Mouse (Mus musculus): ENCODE measurements around the gene Ephb1. TPM values are rescaled to one million over a fixed set of nuclear protein-coding genes. Genes with fewer than 3 reads are reported as not detected.

Ephb1 gene
- polyA plus RNA-seq, 1 experiment, result not detected

DNA sequence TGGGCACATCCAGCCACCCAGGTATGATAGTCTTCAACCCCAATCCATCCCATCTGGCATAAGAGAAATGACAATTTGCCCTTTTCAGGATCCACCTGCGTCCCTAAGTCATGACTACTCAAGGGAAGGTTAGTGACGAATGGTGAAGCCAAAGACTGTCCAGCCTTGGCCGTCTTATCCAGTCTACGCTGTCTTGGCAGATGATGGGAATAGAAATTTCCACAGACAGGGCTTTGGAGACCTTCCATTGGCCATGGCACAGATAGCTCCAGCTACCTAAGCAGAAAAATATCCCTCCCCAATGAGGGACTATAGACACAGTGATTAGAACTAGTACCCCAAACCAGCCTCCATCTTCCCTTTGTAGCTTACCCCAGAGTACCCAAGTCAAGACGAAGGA, 98.1 kb downstream of the Ephb1 start:
- H3K4me3 ChIP-seq (ENCODE audit: insufficient read depth, low read depth, low read length), result no peak overlapping the region
- no peaks in the 10 kb centered on the region for H3K4me1 ChIP-seq (ENCODE audit: control insufficient read depth, insufficient read depth, insufficient read length, low read length)
- no peak overlapping the region for H3K27ac ChIP-seq (replicated peaks; ENCODE audit: low read depth, low read length)

DNA sequence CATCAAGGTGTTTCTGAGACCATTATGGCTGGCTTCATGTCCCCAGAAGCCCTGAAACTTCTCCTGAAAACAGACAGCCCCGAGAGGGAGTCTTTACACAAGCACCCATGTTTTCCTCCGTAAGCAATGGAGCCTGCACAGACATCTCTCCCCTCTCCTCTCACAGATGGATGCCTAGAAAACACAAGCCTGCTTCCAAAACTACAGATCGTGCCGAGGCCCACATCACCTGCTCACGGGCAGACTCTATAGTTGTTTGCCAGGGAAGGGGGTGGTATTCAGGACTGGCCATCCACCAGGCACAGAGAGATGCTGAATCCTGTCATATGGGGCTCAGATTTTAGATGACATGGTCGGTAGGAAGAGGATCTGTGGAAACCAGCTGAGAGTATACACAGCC, 98.7 kb downstream of the Ephb1 start:
- H3K4me3 ChIP-seq (ENCODE audit: insufficient read depth, low read depth, low read length), result no peak overlapping the region
- H3K4me1 ChIP-seq (ENCODE audit: control insufficient read depth, insufficient read depth, insufficient read length, low read length), result no peaks in the 10 kb centered on the region
- no peak overlapping the region for H3K27ac ChIP-seq (replicated peaks; ENCODE audit: low read depth, low read length)

DNA sequence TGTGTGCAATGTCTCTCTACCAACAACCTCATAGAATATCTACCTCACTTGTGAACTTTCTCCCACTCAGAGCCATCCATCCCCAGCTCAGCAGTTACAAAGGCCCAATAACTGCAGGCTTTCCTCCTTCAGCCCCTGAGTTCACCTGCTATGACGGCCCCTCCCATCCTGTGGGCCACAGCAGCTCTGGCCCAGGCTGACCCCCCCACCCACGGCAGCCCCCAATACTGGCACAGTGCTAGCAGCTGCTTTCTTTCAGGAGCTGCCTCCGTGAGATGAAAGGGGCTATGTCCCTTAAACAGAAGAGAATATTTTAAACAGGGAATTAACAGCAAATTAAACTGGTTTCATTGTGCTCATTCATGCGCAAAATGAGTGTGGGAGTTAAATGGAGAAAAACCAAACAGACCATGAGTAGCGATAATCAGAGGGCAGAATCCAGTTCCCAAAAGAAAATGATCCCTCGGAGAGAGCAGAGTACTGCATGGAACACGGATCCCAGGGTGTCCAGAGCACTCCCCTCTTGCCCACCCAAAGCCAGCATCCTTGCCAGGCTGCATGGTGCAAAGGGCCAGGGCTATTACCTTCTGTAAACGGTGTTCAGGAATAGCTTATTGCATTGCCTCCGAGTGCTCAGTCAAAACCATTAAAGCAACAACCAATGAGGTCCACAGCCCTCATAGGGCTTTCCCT, 105.2 kb downstream of the Ephb1 start:
- no peak overlapping the region for H3K4me3 ChIP-seq (ENCODE audit: insufficient read depth, low read depth, low read length)
- H3K27ac ChIP-seq (replicated peaks; ENCODE audit: low read depth, low read length), result no peak overlapping the region
- no peaks in the 10 kb centered on the region for H3K4me1 ChIP-seq (ENCODE audit: control insufficient read depth, insufficient read depth, insufficient read length, low read length)

DNA sequence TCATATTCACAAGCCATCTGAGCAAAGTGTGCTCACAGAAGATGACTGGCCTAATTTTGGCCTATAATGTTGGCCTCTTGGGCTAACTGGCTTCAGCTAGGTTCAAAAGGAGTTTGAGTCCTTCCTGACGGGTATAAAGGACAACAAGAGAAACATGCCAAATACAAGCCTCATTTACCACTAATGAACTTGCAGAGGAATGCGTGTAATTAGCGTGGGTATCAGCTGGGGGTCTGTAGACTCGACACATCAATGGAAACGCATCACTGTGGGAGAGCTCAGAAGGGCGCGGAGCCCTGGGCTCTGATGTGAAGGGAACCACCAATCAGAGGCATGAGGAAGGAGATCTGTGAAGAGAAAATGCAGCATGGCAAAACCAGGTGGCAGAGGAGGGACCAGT, 108.9 kb downstream of the Ephb1 start:
- H3K27ac ChIP-seq (replicated peaks; ENCODE audit: low read depth, low read length), result no peak overlapping the region

DNA sequence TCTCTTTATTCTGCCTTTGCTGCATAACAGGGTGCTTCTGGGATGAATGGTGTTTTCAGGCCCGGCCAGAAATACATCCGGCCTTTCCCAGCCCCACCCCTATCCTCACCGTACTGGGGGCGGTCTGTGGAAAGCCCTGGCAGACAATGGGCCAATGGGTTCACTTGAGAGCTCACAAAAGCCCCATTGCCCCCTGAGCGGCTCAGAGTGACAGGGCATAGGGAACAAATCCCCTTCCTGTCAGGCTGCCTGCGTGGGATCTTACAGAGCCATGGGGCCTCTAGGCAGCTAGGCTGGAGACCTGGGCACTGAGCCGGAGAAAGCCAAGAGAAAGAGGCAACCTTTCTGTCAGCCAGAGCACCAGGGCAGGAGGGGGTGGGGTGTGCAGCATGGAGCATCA, 111.2 kb downstream of the Ephb1 start:
- H3K27ac ChIP-seq (replicated peaks; ENCODE audit: low read depth, low read length), result no peak overlapping the region
- H3K4me1 ChIP-seq (ENCODE audit: control insufficient read depth, insufficient read depth, insufficient read length, low read length), result peaks cover 3% of the 10 kb centered on the region; the same call in 1 of the 2 replicates
- no peak overlapping the region for H3K4me3 ChIP-seq (ENCODE audit: insufficient read depth, low read depth, low read length)

More for the DNA sequence above, 108.9 kb downstream of the Ephb1 start:
- Histone ChIP-seq H3K4me1 (ENCODE audit: control insufficient read depth, insufficient read depth, insufficient read length, low read length) (peaks cover 3% of the 10 kb centered on the region; the same call in 1 of the 2 replicates), H3K4me3 (ENCODE audit: insufficient read depth, low read depth, low read length) (no peak overlapping the region)

DNA sequence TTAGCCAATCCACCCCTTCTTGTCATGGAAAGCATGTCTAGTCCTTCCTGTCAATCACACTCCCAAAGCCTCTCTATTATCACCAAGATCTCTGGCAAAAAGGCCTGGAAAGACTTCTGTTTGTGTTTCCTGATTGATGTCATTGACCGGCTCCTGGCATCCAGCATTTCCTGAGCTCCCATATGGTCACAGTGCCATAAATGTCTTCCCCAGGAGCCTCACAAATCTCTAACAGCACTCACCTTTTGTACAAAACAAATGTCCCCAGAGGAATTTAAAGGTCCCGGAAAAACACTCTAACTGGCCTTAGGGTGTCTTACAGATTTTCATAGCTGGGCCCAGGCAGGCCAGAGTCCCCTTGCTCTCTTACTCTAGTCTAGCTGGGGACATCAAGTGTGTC, 112.9 kb downstream of the Ephb1 start:
- no peak overlapping the region for H3K4me3 ChIP-seq (ENCODE audit: insufficient read depth, low read depth, low read length)
- H3K27ac ChIP-seq (replicated peaks; ENCODE audit: low read depth, low read length), result no peak overlapping the region
- peaks cover 3% of the 10 kb centered on the region; the same call in 1 of the 2 replicates for H3K4me1 ChIP-seq (ENCODE audit: control insufficient read depth, insufficient read depth, insufficient read length, low read length)

DNA sequence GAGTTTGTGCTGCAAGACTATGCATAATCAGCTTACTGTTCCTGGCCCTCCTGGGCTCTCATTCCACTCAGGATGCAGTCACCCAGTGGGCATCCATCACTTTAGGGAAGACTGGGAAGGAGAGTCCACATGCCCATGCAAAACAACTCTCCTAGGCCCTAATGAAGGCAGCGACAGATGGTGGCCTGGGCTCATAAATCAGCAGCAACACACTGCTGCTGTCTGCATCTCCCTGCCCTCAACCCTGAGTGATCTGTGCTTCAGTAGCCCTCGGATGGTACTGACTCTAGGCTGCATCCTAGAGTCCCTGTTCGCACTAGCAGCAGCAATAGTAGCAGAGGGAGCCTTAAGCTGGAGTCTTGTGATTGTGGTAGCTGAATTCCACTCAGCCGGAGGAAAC, 114.3 kb downstream of the Ephb1 start:
- Histone ChIP-seq H3K27ac (replicated peaks; ENCODE audit: low read depth, low read length) (no peak overlapping the region), H3K4me1 (ENCODE audit: control insufficient read depth, insufficient read depth, insufficient read length, low read length) (peaks cover 3% of the 10 kb centered on the region; the same call in 1 of the 2 replicates), H3K4me3 (ENCODE audit: insufficient read depth, low read depth, low read length) (no peak overlapping the region)

DNA sequence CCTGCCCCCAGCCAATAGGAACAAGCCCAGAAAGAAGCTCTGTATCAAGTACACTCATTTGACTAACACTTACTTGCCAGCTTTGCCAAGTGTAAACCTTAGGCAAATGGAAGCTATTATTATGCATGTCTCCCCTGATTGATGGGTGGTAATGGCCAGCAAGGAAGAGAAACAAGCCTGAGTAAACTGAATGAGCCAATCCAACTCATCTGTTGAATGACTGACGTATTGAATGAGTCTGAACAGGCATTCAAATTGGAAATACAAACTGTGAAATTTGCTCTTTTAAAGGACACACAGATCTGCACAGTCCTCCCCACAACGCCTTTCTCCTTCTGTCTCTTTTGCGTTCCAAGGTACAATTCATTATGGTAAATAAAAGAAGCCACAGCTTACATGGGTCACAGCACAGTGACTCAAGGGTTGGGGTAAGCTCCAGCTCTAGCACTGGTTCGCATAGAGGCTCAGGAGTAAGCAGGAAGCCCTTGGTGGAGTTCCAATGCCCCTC, 119.0 kb downstream of the Ephb1 start:
- Histone ChIP-seq H3K4me3 (ENCODE audit: insufficient read depth, low read depth, low read length) (no peak overlapping the region), H3K4me1 (ENCODE audit: control insufficient read depth, insufficient read depth, insufficient read length, low read length) (0 out of 2 replicates have a peak, but pooled peaks cover 2% of the 10 kb centered on the region), H3K27ac (replicated peaks; ENCODE audit: low read depth, low read length) (no peak overlapping the region)

DNA sequence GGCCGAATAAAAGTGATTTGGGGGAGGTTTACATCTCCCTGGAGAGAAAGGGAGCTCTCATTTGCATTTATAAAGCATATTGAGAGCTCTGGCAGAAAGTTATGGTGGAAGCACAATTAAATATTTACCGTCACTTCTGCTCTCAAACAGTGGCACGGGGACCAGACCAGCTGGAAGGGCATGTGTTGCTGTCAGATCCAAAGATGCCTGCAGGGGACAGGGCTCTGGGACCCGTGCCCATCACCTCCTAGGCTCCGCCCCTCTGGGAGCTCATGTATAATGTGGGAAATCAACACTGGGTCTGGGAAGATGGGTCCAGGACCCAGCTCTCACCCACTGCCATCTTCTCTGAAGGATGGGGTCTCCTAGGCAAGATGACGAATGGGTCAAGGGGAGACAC, 123.2 kb downstream of the Ephb1 start:
- H3K4me3 ChIP-seq (ENCODE audit: insufficient read depth, low read depth, low read length), result no peak overlapping the region
- H3K4me1 ChIP-seq (ENCODE audit: control insufficient read depth, insufficient read depth, insufficient read length, low read length), result 0 out of 2 replicates have a peak, but pooled peaks cover 2% of the 10 kb centered on the region
- no peak overlapping the region for H3K27ac ChIP-seq (replicated peaks; ENCODE audit: low read depth, low read length)

DNA sequence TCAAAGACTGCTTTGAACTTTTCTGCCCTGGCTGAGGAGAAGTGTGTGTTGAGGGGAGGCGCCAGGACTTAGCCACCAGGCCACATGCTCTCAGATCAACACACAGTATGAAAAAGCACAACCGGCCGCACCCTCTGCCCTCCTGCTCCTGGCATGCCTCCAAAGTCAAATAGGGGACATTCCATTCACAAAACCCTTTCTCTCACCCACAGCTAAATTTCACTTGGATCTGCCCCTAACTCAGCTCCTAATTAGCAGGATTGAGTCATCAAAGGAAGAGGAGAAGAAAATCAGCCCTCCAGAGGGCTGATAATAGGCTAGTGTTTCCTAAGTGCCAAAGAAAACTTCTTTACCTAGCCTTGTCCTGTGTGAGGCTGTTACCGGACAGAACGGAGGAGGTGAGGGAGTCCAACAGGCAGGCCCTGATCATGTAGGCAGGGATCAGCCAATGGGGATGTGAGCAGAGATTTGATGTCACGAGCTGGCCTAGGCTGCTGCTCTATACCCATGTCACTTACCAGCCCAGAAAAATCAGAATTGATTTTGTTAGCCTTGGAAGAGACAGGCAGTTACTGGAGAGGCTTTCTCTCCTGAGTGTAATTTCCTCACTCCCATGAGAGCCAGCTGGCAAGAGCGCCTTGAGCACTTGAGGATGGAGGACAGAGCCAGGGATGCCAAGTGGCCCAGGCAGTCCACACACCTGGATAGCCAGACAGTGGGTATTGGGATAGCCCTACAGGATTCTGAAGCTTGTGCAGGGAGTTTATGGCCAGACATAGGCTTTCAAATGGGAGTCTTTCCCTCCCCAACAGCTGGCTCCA, 137.5 kb downstream of the Ephb1 start:
- Histone ChIP-seq H3K4me1 (ENCODE audit: control insufficient read depth, insufficient read depth, insufficient read length, low read length) (no peaks in the 10 kb centered on the region), H3K27ac (replicated peaks; ENCODE audit: low read depth, low read length) (no peak overlapping the region), H3K4me3 (ENCODE audit: insufficient read depth, low read depth, low read length) (no peak overlapping the region)

DNA sequence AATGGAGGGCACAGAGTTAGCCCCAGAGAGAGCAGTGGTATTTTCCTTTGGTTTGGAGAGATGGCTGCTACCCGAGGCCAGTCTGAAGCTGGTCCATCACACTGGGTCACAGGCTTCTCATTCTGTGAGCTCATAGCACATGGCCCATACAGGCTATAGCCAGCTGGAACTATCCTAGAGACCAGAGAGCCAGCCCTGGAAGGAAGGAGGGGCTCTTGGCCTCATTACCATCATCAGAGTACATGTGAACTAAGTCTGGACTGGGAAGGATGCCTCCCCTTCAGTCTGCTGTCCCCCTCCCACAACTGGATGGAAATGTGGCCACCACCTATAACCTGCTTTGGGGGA, 142.5 kb downstream of the Ephb1 start:
- H3K4me3 ChIP-seq (ENCODE audit: insufficient read depth, low read depth, low read length), result no peak overlapping the region
- no peak overlapping the region for H3K27ac ChIP-seq (replicated peaks; ENCODE audit: low read depth, low read length)
- H3K4me1 ChIP-seq (ENCODE audit: control insufficient read depth, insufficient read depth, insufficient read length, low read length), result no peaks in the 10 kb centered on the region

DNA sequence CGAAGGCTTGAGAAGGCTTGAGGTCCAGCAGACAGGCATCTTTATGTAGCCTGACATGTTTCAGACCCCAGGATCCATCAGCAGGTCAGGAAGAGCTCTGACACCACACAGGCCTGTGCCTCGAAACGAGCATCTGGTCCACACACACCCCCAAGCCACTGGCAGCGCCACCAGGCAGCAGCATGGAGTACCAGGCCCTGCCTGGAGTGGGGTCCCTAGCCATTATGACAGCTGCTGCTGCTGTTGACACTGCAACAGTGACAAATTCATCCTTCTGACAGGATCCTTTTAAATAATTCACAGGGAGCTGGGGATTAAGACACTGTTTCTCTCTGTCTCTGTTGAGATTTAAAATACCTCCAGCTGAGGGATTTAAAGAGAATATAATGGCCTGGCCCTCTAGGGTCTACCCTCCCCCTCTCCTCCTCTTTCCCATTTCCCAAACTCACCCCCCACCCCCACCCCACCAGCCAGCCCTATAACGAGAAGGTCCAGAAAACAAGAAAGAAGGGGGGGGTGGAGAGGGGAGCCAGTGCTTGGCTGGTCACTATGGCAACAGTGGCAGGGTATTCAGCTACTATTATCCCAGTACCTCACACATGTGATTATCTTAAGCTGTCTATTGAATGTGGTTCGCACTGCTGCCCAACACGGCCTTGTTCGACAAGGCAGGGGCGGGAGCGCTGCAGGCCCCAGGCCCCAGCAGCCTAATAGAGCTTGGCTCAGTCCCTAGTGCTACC, 143.0 kb downstream of the Ephb1 start:
- no peak overlapping the region for H3K4me3 ChIP-seq (ENCODE audit: insufficient read depth, low read depth, low read length)
- H3K27ac ChIP-seq (replicated peaks; ENCODE audit: low read depth, low read length), result no peak overlapping the region
- H3K4me1 ChIP-seq (ENCODE audit: control insufficient read depth, insufficient read depth, insufficient read length, low read length), result no peaks in the 10 kb centered on the region

DNA sequence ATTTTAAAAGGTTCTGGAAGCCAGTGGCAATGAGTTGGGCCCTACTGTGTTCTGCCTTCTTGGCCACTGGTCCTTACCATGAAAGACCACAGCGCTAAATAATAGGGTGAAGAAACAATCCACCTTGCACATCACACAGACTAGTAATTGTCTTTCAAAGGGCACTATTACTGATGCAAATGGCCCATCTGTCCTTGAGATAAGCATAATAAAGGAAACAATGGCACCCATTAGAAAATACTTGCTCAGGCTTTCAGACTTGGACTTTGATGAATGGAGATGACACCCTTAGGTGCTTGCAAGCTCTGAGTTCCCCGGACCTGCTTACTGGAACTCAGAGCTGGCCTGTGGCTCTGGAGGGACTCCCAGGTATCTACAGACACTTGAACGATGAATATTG, 149.0 kb downstream of the Ephb1 start:
- Histone ChIP-seq H3K27ac (replicated peaks; ENCODE audit: low read depth, low read length) (no peak overlapping the region), H3K4me3 (ENCODE audit: insufficient read depth, low read depth, low read length) (no peak overlapping the region), H3K4me1 (ENCODE audit: control insufficient read depth, insufficient read depth, insufficient read length, low read length) (no peaks in the 10 kb centered on the region)

DNA sequence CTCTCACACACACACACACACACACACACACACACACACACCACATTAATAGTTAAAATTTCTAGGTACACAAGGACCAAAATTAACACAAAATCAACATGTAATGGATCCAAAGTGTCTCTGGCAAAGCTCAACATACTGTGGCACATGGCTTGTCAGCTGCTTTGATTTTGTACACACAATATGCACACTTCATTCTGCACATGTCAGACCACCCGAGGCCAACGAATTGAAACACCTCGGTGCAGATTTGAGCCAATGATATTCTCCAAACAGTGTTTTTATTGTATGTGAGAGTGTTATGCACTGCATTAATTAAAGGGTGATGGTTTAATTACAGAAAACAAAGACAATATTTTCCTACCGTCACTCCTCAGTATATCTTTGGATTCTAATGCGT, 152.6 kb downstream of the Ephb1 start:
- no peak overlapping the region for H3K27ac ChIP-seq (replicated peaks; ENCODE audit: low read depth, low read length)
- H3K4me3 ChIP-seq (ENCODE audit: insufficient read depth, low read depth, low read length), result no peak overlapping the region
- H3K4me1 ChIP-seq (ENCODE audit: control insufficient read depth, insufficient read depth, insufficient read length, low read length), result no peaks in the 10 kb centered on the region; the same call in 1 of the 2 replicates

DNA sequence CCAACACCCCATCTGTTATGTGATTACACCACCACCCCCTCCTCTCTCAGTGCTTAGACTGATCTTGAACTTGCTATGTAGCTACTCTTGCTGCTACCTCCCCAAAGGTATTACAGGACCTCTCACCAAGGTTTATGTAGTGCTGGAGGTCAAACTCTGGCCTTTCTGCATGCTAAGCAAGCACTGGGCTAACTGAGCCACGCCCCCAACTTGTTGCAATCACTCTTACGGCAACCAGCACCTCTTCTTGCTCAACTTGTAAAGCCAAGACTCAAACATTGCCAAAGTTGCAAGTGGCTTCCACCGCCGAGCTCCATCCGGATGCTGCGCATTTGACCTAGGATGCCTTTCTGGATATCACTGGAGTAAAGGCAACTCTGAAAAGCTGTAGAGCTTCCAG, 157.6 kb downstream of the Ephb1 start:
- Histone ChIP-seq H3K4me1 (ENCODE audit: control insufficient read depth, insufficient read depth, insufficient read length, low read length) (no peaks in the 10 kb centered on the region; the same call in 1 of the 2 replicates), H3K4me3 (ENCODE audit: insufficient read depth, low read depth, low read length) (no peak overlapping the region), H3K27ac (replicated peaks; ENCODE audit: low read depth, low read length) (no peak overlapping the region)

Data from brown adipose tissue, adult 24 weeks (tissue).